Mouse (Mus musculus) olfactory bulb, adult 2 months (tissue): Measurements from ENCODE around the gene Dcaf1. TPM values are rescaled to one million over a fixed set of nuclear protein-coding genes. Genes with fewer than 3 reads are reported as not detected.

Source experiments
- H3K27ac ChIP-seq: fragments of 200-500 bp; 2 replicates; pipeline ENCODE4 v1.5.1; 2012; ENCODE audit warnings: low read depth, low read length; ENCODE audit not compliant: insufficient read depth
- H3K4me1 ChIP-seq: fragments of 200-500 bp; 2 replicates; pipeline ENCODE4 v1.6.1; 2012; ENCODE audit warnings: low read length; ENCODE audit not compliant: control insufficient read depth, insufficient read depth
- H3K4me3 ChIP-seq: fragments of 200-500 bp; 2 replicates; pipeline ENCODE4 v1.5.1; 2012; ENCODE audit warnings: mild to moderate bottlenecking, low read depth, low read length, moderate library complexity; ENCODE audit not compliant: insufficient read depth
- CTCF ChIP-seq: fragments of 200-500 bp; IDR thresholded peaks from 2 replicates; pipeline ENCODE4 v1.5.1; 2012; ENCODE audit warnings: low read depth, mild to moderate bottlenecking, low read length, moderate library complexity; ENCODE audit not compliant: insufficient read depth
- POLR2A ChIP-seq: fragments of 200-500 bp; IDR thresholded peaks from 2 replicates; pipeline ENCODE4 v1.6.1; 2012; ENCODE audit warnings: mild to moderate bottlenecking, low read depth, low read length, moderate library complexity; ENCODE audit not compliant: insufficient read depth
- WGBS: fragments of 180-500 bp; shearing (Covaris S2); methylation state at CpG from one replicate; pipeline ENCODE4 v1.1.7; 2018; 5-methylcytosine and 5-hydroxymethylcytosine counted together
- polyA plus RNA-seq: library from polyadenylated mRNA; stranded (reverse); fragments of >200 nt; gene quantifications from 2 replicates; pipeline ENCODE4 v1.2.4, GENCODE M21; 2012; ENCODE audit warnings: low replicate concordance; ENCODE audit not compliant: missing spikeins, insufficient read depth, insufficient read length

The Dcaf1 gene
- polyA plus RNA-seq, 1 experiment = not detected

DNA sequence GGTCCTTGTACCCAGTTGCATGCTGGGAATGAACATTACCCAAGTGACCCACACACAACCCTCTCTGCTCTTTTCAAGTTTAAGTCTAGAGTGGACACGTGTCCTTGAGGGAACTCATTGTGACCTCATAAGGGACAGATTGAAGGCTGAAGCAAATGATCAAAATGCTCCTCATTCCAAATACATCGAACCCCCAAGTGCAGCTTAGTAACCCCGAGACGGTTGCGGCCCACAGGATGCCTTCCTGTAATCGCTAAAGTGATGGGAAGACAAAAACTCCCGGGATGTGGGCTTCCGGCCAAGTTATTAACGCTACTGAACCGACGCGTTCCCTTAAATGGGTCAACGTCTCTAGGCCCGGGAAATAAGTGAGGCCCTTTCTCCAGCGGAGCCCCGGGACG is 69.7 kb downstream of the Dcaf1 start:
- WGBS = under 1% methylated on average over 17 of the region's 17 CpGs
- Histone ChIP-seq H3K4me3 (peak overlapping the region; percentile 76), H3K27ac (peak overlapping the region; percentile 21; the same call in 1 of the 2 replicates), H3K4me1 (peaks cover 14% of the 10 kb centered on the region)
- TF ChIP-seq POLR2A (no peak), CTCF (no peak)

DNA sequence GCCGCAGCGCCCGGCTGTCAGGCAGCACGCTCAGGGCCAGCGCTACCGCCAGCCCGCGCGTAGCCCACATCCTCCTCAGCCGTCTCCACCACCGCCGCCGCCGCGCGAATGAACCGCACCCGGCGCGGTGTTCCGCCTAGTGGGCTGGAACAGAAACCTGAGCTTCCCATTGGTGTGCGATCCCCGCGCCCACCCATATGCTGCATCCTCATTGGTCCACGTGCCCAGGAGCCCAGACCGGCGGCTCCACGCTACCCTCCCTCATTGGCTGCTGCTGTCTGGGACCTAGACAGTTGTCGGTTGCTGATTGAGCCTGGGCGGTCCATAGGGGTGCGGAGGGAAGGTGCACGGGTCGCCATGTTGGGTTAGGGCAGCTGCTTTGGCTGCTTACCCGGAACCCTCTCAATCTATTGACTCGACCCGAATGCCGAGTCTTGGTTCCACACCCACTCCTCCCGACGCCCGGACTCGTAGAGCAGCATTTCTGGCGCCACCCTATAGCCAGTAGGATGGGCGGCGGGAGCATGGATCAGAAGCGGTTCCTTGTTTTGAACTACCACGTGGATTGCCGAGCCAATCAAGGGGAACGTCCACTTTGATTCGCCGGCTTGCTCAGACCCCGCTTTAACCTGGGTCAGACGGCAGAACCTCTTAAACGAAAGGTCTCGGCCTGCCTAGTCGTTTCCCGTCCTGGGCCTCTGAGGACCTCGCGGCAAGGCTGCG is 70.3 kb downstream of the Dcaf1 start, which contains the start of gene Manf:
TSS of gene Manf (minus strand) at position 151 of the 723 bp plus-strand sequence.
- TF ChIP-seq CTCF (no peak), POLR2A (peak; percentile 96)
- WGBS = under 1% methylated on average over 59 of the region's 59 CpGs

DNA sequence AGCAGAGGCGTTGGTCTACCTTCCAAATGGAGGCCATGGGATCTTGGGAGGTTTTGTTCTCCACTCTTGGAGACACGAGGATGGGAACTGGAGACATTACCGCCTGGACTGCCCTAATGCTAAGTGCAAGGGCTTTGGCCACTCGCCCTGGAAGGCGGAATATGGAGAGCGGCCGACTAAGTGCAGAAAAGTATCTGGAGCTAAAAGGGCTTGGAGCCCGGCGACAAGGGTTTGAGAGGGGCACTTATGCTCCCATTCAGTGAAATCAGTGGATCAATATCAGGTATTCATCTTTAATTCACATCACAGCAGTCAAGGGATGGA is 70.8 kb downstream of the Dcaf1 start:
- TF ChIP-seq CTCF (no peak), POLR2A (no peak)
- under 1% methylated on average over 9 of the region's 9 CpGs for WGBS
- peaks cover 11% of the 10 kb centered on the region for H3K4me1 ChIP-seq
- peak overlapping the region; percentile 50 for H3K27ac ChIP-seq
- H3K4me3 ChIP-seq = peak overlapping the region; percentile 63

More for the DNA sequence above, 70.3 kb downstream of the Dcaf1 start, which contains the start of gene Manf:
- Histone ChIP-seq H3K27ac (peak within 1 kb of the TSS; percentile 50), H3K4me1 (peaks cover 14% of the 10 kb centered on the region), H3K4me3 (peak within 1 kb of the TSS; percentile 76)

- Histone ChIP-seq H3K27ac (no peak overlapping the region), H3K4me3 (no peak overlapping the region), H3K4me1 (peaks cover 9% of the 10 kb centered on the region)
- WGBS = 68% methylated on average over 3 of the region's 3 CpGs
- TF ChIP-seq CTCF (no peak), POLR2A (no peak)
Measured at GRCm38 (mm10) chr9:106893327-106893726, 71.7 kb downstream of the Dcaf1 start.

DNA sequence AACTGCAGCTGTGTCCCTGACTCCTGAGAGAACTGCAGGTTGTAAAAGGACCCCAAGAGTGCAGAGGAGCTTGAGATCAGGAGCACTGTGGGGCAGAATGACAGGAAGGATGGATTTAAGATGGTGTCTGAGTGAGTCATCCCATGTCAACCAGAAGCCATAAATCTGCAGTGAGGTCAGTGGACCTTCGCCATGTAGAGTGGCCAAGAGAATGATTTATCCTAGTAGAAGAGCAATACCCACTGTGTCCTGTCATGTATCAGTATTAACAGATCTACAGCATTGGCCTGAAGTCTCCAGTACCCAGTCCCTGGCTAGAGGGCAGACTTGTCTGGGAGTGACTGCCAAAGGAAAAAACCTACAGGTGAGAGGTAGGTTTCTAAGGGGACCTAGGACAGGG is 77.2 kb downstream of the Dcaf1 start:
- H3K4me3 ChIP-seq = no peak overlapping the region
- no peak for TF ChIP-seq CTCF
- TF ChIP-seq POLR2A = no peak
- no peaks in the 10 kb centered on the region for H3K4me1 ChIP-seq
- no peak overlapping the region for H3K27ac ChIP-seq
- 86% methylated on average over 1 of the region's 1 CpGs for WGBS

DNA sequence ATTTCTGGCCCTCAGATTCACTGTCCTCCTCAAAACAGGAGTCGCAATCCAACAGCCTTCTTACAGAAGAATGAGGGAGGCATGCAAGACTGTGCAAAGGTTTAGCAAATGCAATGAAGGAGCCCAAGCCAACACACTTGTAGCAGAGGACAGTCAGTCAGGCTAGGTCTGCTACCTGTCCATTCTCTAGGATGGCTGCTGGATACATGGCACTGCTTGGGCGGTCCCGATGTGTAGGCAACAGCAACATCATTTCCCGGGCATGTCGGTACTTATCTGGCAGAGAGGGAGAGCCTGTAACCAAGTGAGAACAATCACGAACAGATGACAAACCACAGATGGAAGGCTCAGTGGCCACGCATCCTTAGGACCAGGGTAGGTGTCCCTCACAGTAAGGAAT is 79.9 kb downstream of the Dcaf1 start:
- H3K4me1 ChIP-seq = no peaks in the 10 kb centered on the region
- no peak overlapping the region for H3K27ac ChIP-seq
- H3K4me3 ChIP-seq = no peak overlapping the region
- TF ChIP-seq POLR2A (no peak), CTCF (no peak)
- WGBS = 92% methylated on average over 7 of the region's 7 CpGs

GRCm38 (mm10) chr9:106903099-106903790 is 81.6 kb downstream of the Dcaf1 start:
- Histone ChIP-seq H3K27ac (no peak overlapping the region), H3K4me3 (no peak overlapping the region), H3K4me1 (no peaks in the 10 kb centered on the region)
- TF ChIP-seq POLR2A (no peak), CTCF (no peak)
- WGBS = 75% methylated on average over 4 of the region's 4 CpGs

DNA sequence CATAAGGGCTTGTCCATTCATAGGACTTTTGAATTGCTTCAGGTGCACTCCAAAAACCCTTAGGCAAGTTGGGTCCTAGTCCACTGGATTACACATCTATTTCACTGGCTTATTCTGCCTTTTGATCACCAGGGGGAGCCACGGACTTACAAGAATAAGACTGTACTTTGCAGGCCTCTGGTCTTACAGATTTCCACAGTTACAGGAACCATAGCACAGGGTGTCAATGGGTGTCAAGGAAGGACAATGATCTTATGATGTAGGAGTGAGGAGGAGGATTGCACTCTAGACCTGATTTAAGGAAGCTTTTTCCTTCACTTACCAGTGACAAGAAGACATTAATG is 82.1 kb downstream of the Dcaf1 start:
- 20% methylated on average over 1 of the region's 1 CpGs for WGBS
- H3K27ac ChIP-seq = no peak overlapping the region
- H3K4me1 ChIP-seq = no peaks in the 10 kb centered on the region
- H3K4me3 ChIP-seq = no peak overlapping the region
- no peak for TF ChIP-seq CTCF
- no peak for TF ChIP-seq POLR2A

- Histone ChIP-seq H3K27ac (no peak overlapping the region), H3K4me1 (no peaks in the 10 kb centered on the region), H3K4me3 (no peak overlapping the region)
- WGBS = 88% methylated on average over 8 of the region's 8 CpGs
- no peak for TF ChIP-seq POLR2A
- TF ChIP-seq CTCF = no peak
Measured at GRCm38 (mm10) chr9:106906597-106906996, 84.9 kb downstream of the Dcaf1 start.
